Mouse (Mus musculus): ENCODE results near the gene Cdkn1a.

- TF ChIP-seq CTCF (IDR thresholded peaks at IDR 0.05) (no peak), POLR2A (IDR thresholded peaks at IDR 0.05; ENCODE audit: insufficient read depth, low read depth, low read length) (no peak)
Measured at GRCm38 (mm10) chr17:29076235-29076634, 14.5 kb upstream of the Cdkn1a start.
